Mouse (Mus musculus) liver, adult 2 months (tissue): ENCODE data around the gene Selenop.
A peak's percentile ranks its signal among the peaks of the same experiment; 100 is the strongest.

Experiments used
- CTCF ChIP-seq: fragments of 200-500 bp; IDR thresholded peaks from 2 replicates; pipeline ENCODE4 v1.5.1; 2011; ENCODE audit warnings: low read depth, low read length, control low read depth
- POLR2A ChIP-seq: fragments of 200-500 bp; IDR thresholded peaks from 2 replicates; pipeline ENCODE4 v1.6.1; 2011; ENCODE audit warnings: low read length, control low read depth; ENCODE audit not compliant: insufficient read depth; ENCODE audit errors: extremely low read depth

DNA sequence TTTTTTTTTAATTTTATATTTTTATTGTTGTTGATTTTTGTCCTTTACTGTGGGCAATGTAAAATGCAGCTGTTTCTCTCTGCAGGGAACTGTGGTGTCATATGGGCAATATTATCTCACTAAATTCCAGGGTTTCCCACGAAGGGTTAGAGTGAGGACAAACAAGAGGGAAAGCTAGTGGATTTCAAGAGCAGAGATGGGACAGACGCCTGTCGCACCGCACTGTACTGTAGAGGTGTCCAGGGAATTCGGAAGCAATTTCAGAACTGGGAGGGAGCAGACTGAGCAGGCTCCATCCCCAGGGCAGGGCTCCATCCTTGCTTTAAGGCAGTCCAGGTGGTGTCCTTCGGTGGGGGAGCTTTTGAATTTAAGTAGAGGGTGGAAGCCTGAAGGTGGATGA, 2.9 kb downstream of the Selenop start:
- TF ChIP-seq CTCF (no peak), POLR2A (peak; percentile 61; the same call in 1 of the 2 replicates)
